10 mouse cellular contexts compared by ENCODE assay signal in the genomic region with DNA sequence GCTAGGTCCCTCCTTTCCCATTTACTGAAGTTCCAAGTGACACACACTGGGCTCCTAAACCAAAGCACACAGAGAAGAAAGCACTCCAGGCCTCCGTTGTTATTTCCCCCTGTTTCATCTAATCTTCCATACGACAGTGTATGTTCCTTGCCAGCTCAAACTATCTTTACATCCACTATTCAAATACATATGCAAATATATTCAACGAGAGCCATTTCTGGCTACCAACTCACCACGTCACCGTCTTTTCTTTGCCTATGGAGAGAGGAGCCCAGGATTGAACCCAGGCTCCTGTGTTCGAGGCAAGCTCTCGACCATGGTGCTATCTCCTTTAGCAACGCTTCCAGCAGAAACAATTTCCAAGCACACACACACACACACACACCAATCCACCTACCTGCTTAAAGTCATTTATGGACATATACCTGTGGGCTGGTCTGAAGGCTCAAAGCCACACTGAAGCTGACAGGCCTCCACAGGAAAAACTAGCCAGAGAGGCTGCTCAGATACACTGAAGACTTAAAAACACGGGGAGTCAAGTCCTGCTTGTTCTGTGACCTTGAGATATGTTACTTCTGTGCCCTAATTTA. TPM values are rescaled to one million over a fixed set of nuclear protein-coding genes. Genes with fewer than 3 reads are reported as not detected.
A peak's percentile ranks its signal among the peaks of the same experiment; 100 is the strongest.
DNase-seq lines count a peak whose midpoint lies in the region; ATAC-seq and TF ChIP-seq lines count a peak whose summit lies in the region.
"Had no signal": no experiment of that assay in that cellular context is flagged by ENCODE, and none has a peak within 500 bp of the region (broad histone marks: within the 10 kb centered on the region; RNA-seq: fewer than 3 reads in every experiment).

No protein-coding gene starts in this region.

- H3K4me1 ChIP-seq in kidney, embryonic 14.5 days (ENCODE audit: control insufficient read depth, insufficient read depth, low read length), result peaks cover 22% of the 10 kb centered on the region
- H3K4me1 ChIP-seq in embryonic facial prominence, embryonic 12.5 days, result peaks cover 19% of the 10 kb centered on the region
- H3K4me1 ChIP-seq in forebrain, embryonic 14.5 days (ENCODE audit: control insufficient read depth, insufficient read depth, low read length), result peaks cover 11% of the 10 kb centered on the region
- peaks cover 11 to 29% of the 10 kb centered on the region in 2 experiments for H3K4me1 ChIP-seq in liver, embryonic 14.5 days (replicated peaks; ENCODE audit: control insufficient read depth in 2 of 2, insufficient read depth in 2 of 2, low read length in 1 of 2)

- H3K36me3 ChIP-seq in kidney, embryonic 14.5 days (ENCODE audit: control insufficient read depth, insufficient read depth, low read length), result peaks cover 6% of the 10 kb centered on the region; the same call in 1 of the 2 replicates
- peaks cover 6% of the 10 kb centered on the region; the same call in 1 of the 2 replicates for H3K36me3 ChIP-seq in embryonic facial prominence, embryonic 12.5 days
- no peaks in the 10 kb centered on the region for H3K36me3 ChIP-seq in forebrain, embryonic 14.5 days (ENCODE audit: control insufficient read depth, insufficient read depth, low read length)
- H3K36me3 ChIP-seq in liver, embryonic 14.5 days (replicated peaks; ENCODE audit: control insufficient read depth, insufficient read depth, low read depth), result peaks cover 53% of the 10 kb centered on the region

- H3K4me2 ChIP-seq in kidney, embryonic 14.5 days (replicated peaks; ENCODE audit: low read depth, low read length), result no peak overlapping the region; the same call in 1 of the 2 replicates
- peak overlapping the region; percentile 21; the same call in 1 of the 2 replicates for H3K4me2 ChIP-seq in embryonic facial prominence, embryonic 12.5 days (replicated peaks)
- peak overlapping the region; percentile 24; the same call in 1 of the 2 replicates for H3K4me2 ChIP-seq in forebrain, embryonic 14.5 days (ENCODE audit: low read length)
- peak overlapping the region; percentile 63 for H3K4me2 ChIP-seq in liver, embryonic 14.5 days (ENCODE audit: low read depth)

- H3K27me3 ChIP-seq in kidney, embryonic 14.5 days (ENCODE audit: control insufficient read depth, insufficient read depth, low read length), result no peaks in the 10 kb centered on the region
- H3K27me3 ChIP-seq in embryonic facial prominence, embryonic 12.5 days, result no peaks in the 10 kb centered on the region
- H3K27me3 ChIP-seq in forebrain, embryonic 14.5 days (replicated peaks; ENCODE audit: control insufficient read depth, insufficient read depth, low read length), result no peaks in the 10 kb centered on the region
- no peaks in the 10 kb centered on the region for H3K27me3 ChIP-seq in liver, embryonic 14.5 days (ENCODE audit: control insufficient read depth, insufficient read depth, low read length)
- H3K27me3 ChIP-seq: megakaryocyte, embryonic 14.5 days had no signal

- WGBS in kidney, embryonic 14.5 days, result 88% methylated on average over 9 of the region's 9 CpGs
- WGBS in embryonic facial prominence, embryonic 12.5 days, result 92% methylated on average over 9 of the region's 9 CpGs
- 78% methylated on average over 9 of the region's 9 CpGs for WGBS in forebrain, embryonic 14.5 days
- WGBS in liver, embryonic 14.5 days (ENCODE audit: insufficient replicate concordance), result 79% methylated on average over 9 of the region's 9 CpGs

- no peaks in the 10 kb centered on the region for H3K9me3 ChIP-seq in kidney, embryonic 14.5 days (ENCODE audit: control insufficient read depth, low read length)
- no peaks in the 10 kb centered on the region for H3K9me3 ChIP-seq in embryonic facial prominence, embryonic 12.5 days
- H3K9me3 ChIP-seq in forebrain, embryonic 14.5 days (replicated peaks; ENCODE audit: control insufficient read depth, low read length), result no peaks in the 10 kb centered on the region
- no peaks in the 10 kb centered on the region for H3K9me3 ChIP-seq in liver, embryonic 14.5 days (ENCODE audit: control insufficient read depth, low read length)
- H3K9me3 ChIP-seq: megakaryocyte, embryonic 14.5 days had no signal

- no peak for TF ChIP-seq EP300 in liver, embryonic 14.5 days (IDR thresholded peaks at IDR 0.05; ENCODE audit: low read depth)

- DNase-seq in kidney, adult 9 months, result no peak
- no peak for DNase-seq in forebrain, embryonic 14.5 days (ENCODE audit: low spot score)
- no peak for DNase-seq in liver, embryonic 14.5 days (ENCODE audit: low read depth in 3 of 3, low spot score in 3 of 3)
- no peak for DNase-seq in layer of hippocampus, postnatal 36 days
- DNase-seq in left cerebral cortex, adult 11 months (ENCODE audit: low spot score), result no peak
- DNase-seq: adrenal gland, postnatal 10 days; gastrocnemius, postnatal 25 days had no signal

- TF ChIP-seq CTCF in liver, embryonic 14.5 days (IDR thresholded peaks at IDR 0.05; ENCODE audit: low read depth), result no peak

- ATAC-seq in kidney, embryonic 14.5 days (ENCODE audit: low FRiP score, low TSS enrichment), result no peak
- ATAC-seq in embryonic facial prominence, embryonic 12.5 days (ENCODE audit: insufficient number of reproducible peaks, insufficient read depth, low FRiP score, low TSS enrichment), result no peak
- no peak for ATAC-seq in forebrain, embryonic 14.5 days
- no peak for ATAC-seq in liver, embryonic 14.5 days (ENCODE audit: insufficient read depth)

- no peak overlapping the region for H3K9ac ChIP-seq in kidney, embryonic 14.5 days (ENCODE audit: low read depth, low read length)
- no peak overlapping the region for H3K9ac ChIP-seq in embryonic facial prominence, embryonic 12.5 days
- H3K9ac ChIP-seq in forebrain, embryonic 14.5 days (ENCODE audit: low read length), result no peak overlapping the region
- H3K9ac ChIP-seq in liver, embryonic 14.5 days (replicated peaks), result peak overlapping the region; percentile 37

- peak overlapping the region; percentile 9; the same call in 1 of the 2 replicates for H3K4me3 ChIP-seq in kidney, embryonic 14.5 days (ENCODE audit: low read length)
- H3K4me3 ChIP-seq in embryonic facial prominence, embryonic 12.5 days, result no peak overlapping the region
- H3K4me3 ChIP-seq in forebrain, embryonic 14.5 days (ENCODE audit: low read depth, low read length), result no peak overlapping the region
- H3K4me3 ChIP-seq in liver, embryonic 14.5 days (ENCODE audit: insufficient read depth in 1 of 2, low read depth in 2 of 2, low read length in 2 of 2), result peak overlapping the region; percentile 29 to 98
- H3K4me3 ChIP-seq: megakaryocyte, embryonic 14.5 days had no signal

- no peak overlapping the region for H3K27ac ChIP-seq in kidney, embryonic 14.5 days (ENCODE audit: low read depth, low read length)
- no peak overlapping the region for H3K27ac ChIP-seq in embryonic facial prominence, embryonic 12.5 days
- no peak overlapping the region for H3K27ac ChIP-seq in forebrain, embryonic 14.5 days (ENCODE audit: low read depth, low read length)
- peak overlapping the region; percentile 20 for H3K27ac ChIP-seq in liver, embryonic 14.5 days

RNA-seq across cellular contexts. Expression of a gene that starts 3.5 kb away (rescaled TPM):
- 97.8 and 143 TPM in 2 replicates for polyA plus RNA-seq in kidney, embryonic 14.5 days (2014; fragmentation: Nextera tagmentation; extraction: Ambion mirVana)
- polyA plus RNA-seq in embryonic facial prominence, embryonic 12.5 days (2016; fragmentation: Nextera tagmentation; extraction: Ambion mirVana), result 118 and 122 TPM in 2 replicates
- 79.8 and 85.0 TPM in 2 replicates for polyA plus RNA-seq in forebrain, embryonic 14.5 days (2014; fragmentation: Nextera tagmentation; extraction: Ambion mirVana)
- polyA plus RNA-seq in liver, embryonic 14.5 days (2012; rRNA removed), result 30.0 and 49.7 TPM in 2 replicates
- 95.5 and 106 TPM in 2 replicates for polyA plus RNA-seq in liver, embryonic 14.5 days (2014; fragmentation: Nextera tagmentation; extraction: Ambion mirVana)
- 10 to 100 TPM; 73.9 to 74.5 TPM for total RNA-seq in layer of hippocampus, postnatal 36 days (2021)

RNA-seq across cellular contexts. Expression of a gene that starts 45.5 kb away (rescaled TPM):
- 403 and 409 TPM in 2 replicates for polyA plus RNA-seq in kidney, embryonic 14.5 days (2014; fragmentation: Nextera tagmentation; extraction: Ambion mirVana)
- polyA plus RNA-seq in embryonic facial prominence, embryonic 12.5 days (2016; fragmentation: Nextera tagmentation; extraction: Ambion mirVana), result 331 and 336 TPM in 2 replicates
- 423 and 444 TPM in 2 replicates for polyA plus RNA-seq in forebrain, embryonic 14.5 days (2014; fragmentation: Nextera tagmentation; extraction: Ambion mirVana)
- 50.1 and 78.2 TPM in 2 replicates for polyA plus RNA-seq in liver, embryonic 14.5 days (2012; rRNA removed)
- polyA plus RNA-seq in liver, embryonic 14.5 days (2014; fragmentation: Nextera tagmentation; extraction: Ambion mirVana), result 134 and 137 TPM in 2 replicates
- 100 to 1,000 TPM; 192 to 202 TPM for total RNA-seq in layer of hippocampus, postnatal 36 days (2021)

RNA-seq across cellular contexts. Expression of a gene that starts 58.7 kb away (rescaled TPM):
- 334 and 466 TPM in 2 replicates for polyA plus RNA-seq in kidney, embryonic 14.5 days (2014; fragmentation: Nextera tagmentation; extraction: Ambion mirVana)
- polyA plus RNA-seq in embryonic facial prominence, embryonic 12.5 days (2016; fragmentation: Nextera tagmentation; extraction: Ambion mirVana), result 310 and 311 TPM in 2 replicates
- polyA plus RNA-seq in forebrain, embryonic 14.5 days (2014; fragmentation: Nextera tagmentation; extraction: Ambion mirVana), result 284 and 324 TPM in 2 replicates
- 110 and 137 TPM in 2 replicates for polyA plus RNA-seq in liver, embryonic 14.5 days (2012; rRNA removed)
- polyA plus RNA-seq in liver, embryonic 14.5 days (2014; fragmentation: Nextera tagmentation; extraction: Ambion mirVana), result 217 and 225 TPM in 2 replicates
- total RNA-seq in layer of hippocampus, postnatal 36 days (2021), result 10 to 100 TPM; 71.7 to 76.5 TPM

Comparison
In these comparisons a context has a peak if more than half of its experiments do, and no peak if none do; other contexts are left out.
1. H3K4me3 ChIP-seq: peak in kidney, embryonic 14.5 days (single experiment) and liver, embryonic 14.5 days (2 of 2); none in embryonic facial prominence, embryonic 12.5 days (single experiment) and forebrain, embryonic 14.5 days (single experiment).